Mouse (Mus musculus): ENCODE data around the gene Adra1b. TPM values are rescaled to one million over a fixed set of nuclear protein-coding genes. Genes with fewer than 3 reads are reported as not detected.

The Adra1b gene
- polyA plus RNA-seq, 1 experiment, result not detected

DNA sequence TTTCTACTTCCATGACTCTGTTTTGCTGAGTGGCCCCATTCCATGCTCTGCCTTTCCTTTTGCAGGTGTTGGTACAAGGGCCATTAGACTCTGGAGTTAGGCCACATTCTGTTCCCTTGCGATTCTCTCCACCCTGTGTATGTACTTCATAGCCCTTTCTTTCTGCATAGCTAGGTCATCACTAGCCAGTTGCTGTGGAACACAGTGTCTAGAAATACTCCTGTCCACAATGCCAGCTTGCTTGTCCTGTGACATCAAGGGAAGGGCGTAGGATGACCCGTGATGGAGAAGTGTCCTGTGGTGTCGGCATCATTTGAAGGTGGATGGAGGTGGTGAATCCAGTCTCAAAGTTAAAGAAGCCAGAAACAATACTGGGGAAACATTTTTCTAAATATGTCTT, 74.2 kb downstream of the Adra1b start:
- TF ChIP-seq POLR2A (IDR thresholded peaks at IDR 0.05; ENCODE audit: borderline replicate concordance, control insufficient read depth, low read depth, low read length) (no peak), CTCF (IDR thresholded peaks at IDR 0.05; ENCODE audit: control insufficient read depth, insufficient read depth, low read length) (no peak)
- Histone ChIP-seq H3K27ac (ENCODE audit: control insufficient read depth, insufficient read depth, low read depth, low read length, poor library complexity) (no peak overlapping the region), H3K4me3 (replicated peaks; ENCODE audit: control insufficient read depth, low read depth, low read length) (no peak overlapping the region), H3K4me1 (ENCODE audit: control insufficient read depth, insufficient read depth, low read length) (no peaks in the 10 kb centered on the region)
- 80% methylated on average over 4 of the region's 4 CpGs for WGBS

DNA sequence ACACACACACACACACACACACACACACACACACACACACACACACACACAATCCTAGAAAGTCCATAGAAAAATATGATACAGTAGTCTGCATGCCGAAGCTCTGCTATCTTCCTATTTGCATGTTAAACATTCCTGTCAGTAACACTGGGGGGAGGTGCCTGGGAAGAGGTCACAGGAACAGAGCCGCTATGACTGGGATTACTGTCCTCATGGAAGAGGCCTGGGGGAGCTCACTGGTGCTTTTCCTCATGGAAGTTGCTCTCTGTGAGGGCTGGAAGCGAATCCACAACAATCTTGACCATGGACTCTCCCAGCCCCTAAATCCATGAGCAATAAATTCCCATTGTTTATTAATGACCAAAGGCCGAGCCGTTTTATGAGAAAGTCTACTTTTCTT, 77.7 kb downstream of the Adra1b start:
- no peak for TF ChIP-seq POLR2A (IDR thresholded peaks at IDR 0.05; ENCODE audit: borderline replicate concordance, control insufficient read depth, low read depth, low read length)
- TF ChIP-seq CTCF (IDR thresholded peaks at IDR 0.05; ENCODE audit: control insufficient read depth, insufficient read depth, low read length), result no peak
- H3K4me1 ChIP-seq (ENCODE audit: control insufficient read depth, insufficient read depth, low read length), result no peaks in the 10 kb centered on the region

DNA sequence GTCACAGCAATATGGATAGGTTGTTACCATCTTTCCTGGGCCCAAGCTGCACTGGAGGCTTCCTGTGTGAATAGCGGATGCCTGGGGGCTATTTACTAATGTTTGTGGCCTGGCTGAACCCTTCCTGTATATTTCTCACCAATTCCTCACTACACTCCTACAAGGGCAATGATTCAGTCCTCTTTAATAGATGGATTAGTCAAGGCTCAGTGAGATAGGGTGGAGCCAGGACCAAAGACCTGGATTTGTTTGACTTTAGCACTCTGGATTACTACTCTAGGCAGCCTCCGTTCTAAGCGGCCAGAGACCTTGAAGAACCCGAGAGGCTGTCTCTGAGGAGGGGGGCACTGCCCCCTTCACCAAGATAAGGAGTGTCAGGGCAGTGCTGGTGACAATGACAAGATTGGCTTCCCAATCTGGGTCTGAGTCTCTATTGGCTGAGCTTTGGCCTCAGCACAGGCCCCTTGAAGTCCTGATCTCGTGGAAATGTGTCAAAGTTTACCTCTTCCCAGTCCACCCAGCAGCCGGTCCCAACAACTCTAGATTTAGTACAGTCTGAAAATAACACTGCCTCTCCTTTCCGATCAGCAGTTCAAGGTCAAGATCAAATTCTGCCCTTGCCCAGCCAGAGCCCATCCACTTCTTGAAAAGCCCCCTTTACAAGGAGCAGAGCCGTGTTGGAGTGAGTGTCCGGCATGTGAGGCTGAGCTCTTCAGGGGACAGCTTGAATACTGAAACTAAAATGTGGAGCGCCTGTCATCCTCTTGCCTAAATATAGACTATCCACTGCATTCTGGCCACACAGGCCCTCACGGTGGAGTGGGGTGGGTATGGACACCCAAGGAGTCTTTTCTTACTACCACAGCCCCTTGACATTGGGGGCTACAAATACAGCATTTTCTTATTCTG, 80.2 kb downstream of the Adra1b start:
- Histone ChIP-seq H3K4me1 (ENCODE audit: control insufficient read depth, insufficient read depth, low read length) (no peaks in the 10 kb centered on the region), H3K27ac (ENCODE audit: control insufficient read depth, insufficient read depth, low read depth, low read length, poor library complexity) (no peak overlapping the region), H3K4me3 (replicated peaks; ENCODE audit: control insufficient read depth, low read depth, low read length) (no peak overlapping the region)
- TF ChIP-seq CTCF (IDR thresholded peaks at IDR 0.05; ENCODE audit: control insufficient read depth, insufficient read depth, low read length), result no peak
- TF ChIP-seq POLR2A (IDR thresholded peaks at IDR 0.05; ENCODE audit: borderline replicate concordance, control insufficient read depth, low read depth, low read length), result no peak
- WGBS, result 83% methylated on average over 11 of the region's 11 CpGs

More for the DNA sequence above, 77.7 kb downstream of the Adra1b start:
- WGBS, result 70% methylated on average over 5 of the region's 5 CpGs
- no peak overlapping the region for H3K4me3 ChIP-seq (replicated peaks; ENCODE audit: control insufficient read depth, low read depth, low read length)
- H3K27ac ChIP-seq (ENCODE audit: control insufficient read depth, insufficient read depth, low read depth, low read length, poor library complexity), result no peak overlapping the region

DNA sequence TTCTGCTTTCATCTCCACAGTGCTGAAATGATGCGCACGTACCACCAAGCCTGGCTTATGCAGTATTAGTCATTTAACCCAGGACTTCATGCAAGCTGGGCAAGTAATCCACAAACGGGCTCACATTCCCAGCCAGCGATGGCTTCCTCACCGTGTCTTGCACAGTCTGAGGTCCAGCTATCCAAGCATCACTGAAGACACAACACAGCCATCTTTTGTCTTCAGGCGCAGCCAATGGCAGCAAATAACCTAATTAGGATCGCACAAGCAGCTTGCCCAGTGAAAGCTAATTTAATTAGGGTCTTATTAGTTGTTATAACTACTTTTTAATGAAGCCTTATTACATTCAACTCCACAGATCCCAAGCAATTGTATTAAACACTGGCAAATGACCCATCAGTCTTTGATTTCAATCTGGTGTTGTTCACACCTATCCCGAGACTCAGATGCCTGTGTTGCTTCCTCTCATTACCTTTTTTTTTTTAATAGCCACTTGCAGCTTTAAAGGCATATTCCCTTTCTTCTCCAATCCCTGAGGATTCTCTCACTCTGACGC, 83.6 kb downstream of the Adra1b start:
- H3K4me3 ChIP-seq (replicated peaks; ENCODE audit: control insufficient read depth, low read depth, low read length), result no peak overlapping the region
- TF ChIP-seq POLR2A (IDR thresholded peaks at IDR 0.05; ENCODE audit: borderline replicate concordance, control insufficient read depth, low read depth, low read length), result no peak
- no peak for TF ChIP-seq CTCF (IDR thresholded peaks at IDR 0.05; ENCODE audit: control insufficient read depth, insufficient read depth, low read length)
- no peaks in the 10 kb centered on the region for H3K4me1 ChIP-seq (ENCODE audit: control insufficient read depth, insufficient read depth, low read length)
- H3K27ac ChIP-seq (ENCODE audit: control insufficient read depth, insufficient read depth, low read depth, low read length, poor library complexity), result no peak overlapping the region
- 72% methylated on average over 9 of the region's 9 CpGs for WGBS

DNA sequence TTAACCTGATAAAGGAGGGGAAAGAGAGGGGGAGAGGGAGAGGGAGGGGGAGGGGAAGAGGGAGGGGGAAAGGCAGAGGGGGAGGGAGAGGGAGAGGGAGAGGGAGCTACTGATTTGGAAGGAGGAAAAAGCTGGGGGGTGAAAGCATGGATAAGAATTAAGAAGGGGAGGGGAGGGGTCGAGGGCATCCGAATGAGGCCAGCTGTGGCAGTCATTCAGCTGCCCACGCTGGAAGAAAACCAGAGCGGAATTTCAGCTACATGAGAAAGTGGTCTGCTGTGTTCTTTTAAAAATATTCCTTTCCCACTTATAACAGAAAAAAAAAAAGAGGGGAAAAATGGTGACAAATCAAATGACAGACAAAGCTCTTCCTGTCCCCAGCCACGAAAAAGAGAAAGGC, 88.5 kb downstream of the Adra1b start:
- Histone ChIP-seq H3K4me1 (ENCODE audit: control insufficient read depth, insufficient read depth, low read length) (no peaks in the 10 kb centered on the region), H3K4me3 (replicated peaks; ENCODE audit: control insufficient read depth, low read depth, low read length) (no peak overlapping the region), H3K27ac (ENCODE audit: control insufficient read depth, insufficient read depth, low read depth, low read length, poor library complexity) (no peak overlapping the region)
- 54% methylated on average over 5 of the region's 5 CpGs for WGBS
- no peak for TF ChIP-seq POLR2A (IDR thresholded peaks at IDR 0.05; ENCODE audit: borderline replicate concordance, control insufficient read depth, low read depth, low read length)

DNA sequence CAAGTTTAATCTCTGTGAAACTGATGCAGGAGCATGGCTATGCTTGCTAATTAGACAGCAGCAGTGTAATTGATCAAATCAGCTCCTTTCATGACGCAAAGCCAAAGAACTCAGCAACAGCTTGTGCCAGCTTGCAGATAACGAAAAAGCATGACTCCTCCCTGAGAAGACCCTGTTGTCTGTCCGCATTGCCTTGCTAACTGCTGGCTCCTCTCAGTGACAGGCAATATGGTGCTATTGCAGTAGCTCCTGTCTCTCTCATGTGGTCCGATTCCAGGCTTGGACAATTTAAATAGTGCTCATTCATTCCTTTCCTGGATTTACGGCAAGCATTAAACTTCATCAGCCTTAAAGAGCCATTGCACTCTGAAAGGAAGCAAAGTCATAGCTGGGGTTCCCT, 93.3 kb downstream of the Adra1b start:
- WGBS, result 84% methylated on average over 5 of the region's 5 CpGs
- H3K4me3 ChIP-seq (replicated peaks; ENCODE audit: control insufficient read depth, low read depth, low read length), result no peak overlapping the region
- no peak overlapping the region for H3K27ac ChIP-seq (ENCODE audit: control insufficient read depth, insufficient read depth, low read depth, low read length, poor library complexity)

DNA sequence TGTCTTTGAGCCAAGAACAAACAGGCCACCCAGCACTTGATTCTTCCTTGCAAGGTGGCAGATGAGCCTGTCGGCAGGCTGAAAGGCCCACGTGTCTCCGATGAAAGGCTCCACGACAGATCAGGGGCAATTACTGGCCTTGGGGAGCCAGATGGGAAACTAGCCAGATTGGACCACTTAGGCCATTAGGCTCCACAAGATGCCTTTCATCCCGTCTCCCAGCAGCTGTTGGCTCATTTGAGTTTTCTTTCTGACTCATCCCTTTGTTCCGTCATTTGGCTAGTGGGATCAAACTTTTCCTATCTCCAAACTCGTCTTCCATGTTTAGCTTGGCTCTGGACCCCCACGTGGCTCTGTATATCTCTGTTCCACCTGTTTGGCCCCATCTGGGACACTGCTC, 105.0 kb downstream of the Adra1b start:
- TF ChIP-seq POLR2A (IDR thresholded peaks at IDR 0.05; ENCODE audit: borderline replicate concordance, control insufficient read depth, low read depth, low read length), result no peak
- TF ChIP-seq CTCF (IDR thresholded peaks at IDR 0.05; ENCODE audit: control insufficient read depth, insufficient read depth, low read length), result no peak
- Histone ChIP-seq H3K4me3 (replicated peaks; ENCODE audit: control insufficient read depth, low read depth, low read length) (no peak overlapping the region), H3K4me1 (ENCODE audit: control insufficient read depth, insufficient read depth, low read length) (no peaks in the 10 kb centered on the region), H3K27ac (ENCODE audit: control insufficient read depth, insufficient read depth, low read depth, low read length, poor library complexity) (no peak overlapping the region)
- 61% methylated on average over 8 of the region's 8 CpGs for WGBS

More for the DNA sequence above, 93.3 kb downstream of the Adra1b start:
- no peak for TF ChIP-seq POLR2A (IDR thresholded peaks at IDR 0.05; ENCODE audit: borderline replicate concordance, control insufficient read depth, low read depth, low read length)
- no peak for TF ChIP-seq CTCF (IDR thresholded peaks at IDR 0.05; ENCODE audit: control insufficient read depth, insufficient read depth, low read length)
- H3K4me1 ChIP-seq (ENCODE audit: control insufficient read depth, insufficient read depth, low read length), result no peaks in the 10 kb centered on the region

DNA sequence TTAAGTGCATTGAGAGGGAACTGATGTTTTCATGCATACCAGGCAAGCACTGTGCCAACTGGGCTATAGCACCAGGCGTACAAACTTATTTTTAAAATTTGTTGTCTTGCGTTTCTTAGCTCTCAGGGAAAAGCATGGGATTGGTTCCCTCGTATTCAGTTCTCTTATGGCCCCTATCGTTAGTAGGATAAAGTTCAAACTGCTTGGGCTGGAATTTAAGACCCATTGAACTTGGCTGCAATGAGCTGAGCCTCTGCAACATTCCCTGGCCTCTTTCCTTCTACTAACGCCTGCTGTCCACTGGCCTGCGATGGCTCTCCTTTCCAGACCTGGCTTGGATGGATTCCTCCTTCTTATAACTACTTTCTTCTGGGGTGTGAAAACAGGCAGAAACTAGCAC, 110.6 kb downstream of the Adra1b start:
- Histone ChIP-seq H3K4me3 (replicated peaks; ENCODE audit: control insufficient read depth, low read depth, low read length) (no peak overlapping the region), H3K27ac (ENCODE audit: control insufficient read depth, insufficient read depth, low read depth, low read length, poor library complexity) (no peak overlapping the region), H3K4me1 (ENCODE audit: control insufficient read depth, insufficient read depth, low read length) (no peaks in the 10 kb centered on the region; the same call in 1 of the 2 replicates)
- 86% methylated on average over 6 of the region's 6 CpGs for WGBS
- TF ChIP-seq POLR2A (IDR thresholded peaks at IDR 0.05; ENCODE audit: borderline replicate concordance, control insufficient read depth, low read depth, low read length), result no peak
- no peak for TF ChIP-seq CTCF (IDR thresholded peaks at IDR 0.05; ENCODE audit: control insufficient read depth, insufficient read depth, low read length)
